Mouse (Mus musculus) hindbrain, postnatal 0 days (tissue): ENCODE results near the gene Rnh1. TPM values are rescaled to one million over a fixed set of nuclear protein-coding genes. Genes with fewer than 3 reads are reported as not detected.

Experiments
- ATAC-seq: fragments of 200-750 bp; cut with Nextera tagmentation; 2 replicates; pipeline ENCODE4 v1.8.0; 2017; ENCODE audit warnings: mild to moderate bottlenecking, moderate TSS enrichment, moderate library complexity
- DNase-seq: peaks from one replicate; pipeline ENCODE4 v3.0.0-alpha.2; 2015; ENCODE audit warnings: low spot score
- H3K27ac ChIP-seq: fragments of 300-500 bp; sonication (generic); 2 replicates; pipeline ENCODE4 v1.5.1; 2014; ENCODE audit warnings: mild to moderate bottlenecking
- H3K27me3 ChIP-seq: fragments of 300-500 bp; sonication (generic); 2 replicates; pipeline ENCODE4 v1.6.1; 2014; ENCODE audit warnings: low read length, mixed read lengths; ENCODE audit not compliant: insufficient read depth
- H3K36me3 ChIP-seq: fragments of 300-500 bp; sonication (generic); 2 replicates; pipeline ENCODE4 v1.6.1; 2014; ENCODE audit warnings: low read length, mixed read lengths; ENCODE audit not compliant: insufficient read depth
- H3K4me1 ChIP-seq: fragments of 300-500 bp; sonication (generic); 2 replicates; pipeline ENCODE4 v1.6.1; 2014; ENCODE audit warnings: antibody characterized with exemption, low read length, mixed read lengths; ENCODE audit not compliant: insufficient read depth
- H3K4me2 ChIP-seq: fragments of 300-500 bp; sonication (generic); 2 replicates; pipeline ENCODE4 v1.6.1; 2014; ENCODE audit warnings: low read depth, mild to moderate bottlenecking, low read length, moderate library complexity, mixed read lengths
- H3K4me3 ChIP-seq: fragments of 300-500 bp; sonication (generic); 2 replicates; pipeline ENCODE4 v1.5.1; 2014; ENCODE audit warnings: low read length
- H3K9ac ChIP-seq: fragments of 300-500 bp; sonication (generic); replicated peaks from 2 replicates; pipeline ENCODE4 v1.6.1; 2014; ENCODE audit warnings: mild to moderate bottlenecking, low read length, moderate library complexity, mixed read lengths
- H3K9me3 ChIP-seq: fragments of 300-500 bp; sonication (generic); 2 replicates; pipeline ENCODE4 v1.6.1; 2016; ENCODE audit warnings: low read length, mixed read lengths
- CTCF ChIP-seq: IDR thresholded peaks from 2 replicates; pipeline ENCODE4 v1.5.1; 2016; ENCODE audit warnings: antibody characterized with exemption, control low read depth, low read depth
- WGBS: fragments of 180-500 bp; shearing (Covaris S2); extraction: QIAGEN DNeasy Blood & Tissue Kit; methylation state at CpG from one replicate; pipeline ENCODE4 v1.1.7; 2014; 5-methylcytosine and 5-hydroxymethylcytosine counted together
- microRNA counts: library from miRNA; unstranded; fragments of <30 nt; microRNA quantifications from one replicate; lab custom pipeline; 2015
- microRNA-seq, 2 experiments: library from miRNA; unstranded; fragments of <30 nt; microRNA quantifications; one replicate each; pipeline ENCODE4; 2016
- polyA plus RNA-seq: library from polyadenylated mRNA; unstranded; fragments of >200 nt; fragmentation: Nextera tagmentation; extraction: Ambion mirVana; gene quantifications from 2 replicates; pipeline ENCODE4 v1.2.1, GENCODE M21; 2015
- total RNA-seq: library from RNA; depleted of rRNA; stranded (reverse); fragments of >200 nt; gene quantifications from 2 replicates; pipeline ENCODE4 v1.2.3, GENCODE M21; 2014; rRNA removed

Gene Rnh1
- total and polyA plus RNA-seq, 2 experiments from 2014 or later, result 55.3 to 65.2 TPM

DNA sequence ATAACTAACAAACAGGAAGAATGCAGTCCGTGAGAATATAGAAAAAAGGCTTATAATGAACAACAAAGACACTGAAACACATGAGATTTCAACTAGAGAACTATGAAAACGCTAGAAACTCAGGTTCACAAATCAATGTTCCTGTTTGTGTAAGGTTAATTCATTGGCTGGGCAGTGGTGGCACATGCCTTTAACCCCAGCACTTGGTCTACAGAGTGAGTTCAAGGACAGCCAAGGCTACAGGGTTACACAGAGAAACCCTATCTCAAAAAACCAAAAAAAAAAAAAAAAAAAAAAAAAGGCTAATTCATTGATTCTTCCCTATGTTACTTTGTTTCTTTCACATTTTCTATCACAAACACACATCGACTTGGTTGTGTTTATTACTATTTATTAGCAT is 52.1 kb downstream of the Rnh1 start:
- H3K27ac ChIP-seq, result no peak overlapping the region
- TF ChIP-seq CTCF, result no peak
- ATAC-seq, result no peak
- no peaks in the 10 kb centered on the region for H3K9me3 ChIP-seq
- no peak for DNase-seq
- no peaks in the 10 kb centered on the region for H3K36me3 ChIP-seq
- no peak overlapping the region for H3K9ac ChIP-seq
- no peak overlapping the region for H3K4me3 ChIP-seq
- no peaks in the 10 kb centered on the region for H3K27me3 ChIP-seq
- H3K4me1 ChIP-seq, result no peaks in the 10 kb centered on the region
- no peak overlapping the region for H3K4me2 ChIP-seq
- WGBS, result 87% methylated on average over 3 of the region's 3 CpGs

DNA sequence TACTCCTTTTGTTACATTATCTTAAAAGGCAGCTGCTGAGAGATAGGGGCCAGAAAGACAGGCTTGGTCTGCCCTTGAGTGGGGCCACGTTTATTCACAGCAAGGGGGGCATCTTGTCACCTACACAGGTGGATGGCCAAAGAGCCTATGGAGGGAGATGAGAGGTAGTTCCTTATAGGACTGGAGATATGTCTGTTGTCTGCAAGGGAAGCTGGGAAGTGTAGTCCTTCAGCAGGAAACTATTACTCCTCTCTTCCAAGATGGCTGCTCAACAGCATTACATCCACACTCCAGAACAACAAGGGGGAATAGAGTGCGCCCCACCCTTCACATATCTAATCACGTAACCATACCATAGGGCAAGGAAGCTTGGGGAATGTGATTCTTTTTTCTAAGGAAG is 53.2 kb downstream of the Rnh1 start:
- peak; percentile 5 for DNase-seq
- ATAC-seq, result no peak
- WGBS, result 71% methylated on average over 3 of the region's 3 CpGs
- no peaks in the 10 kb centered on the region for H3K27me3 ChIP-seq
- TF ChIP-seq CTCF, result no peak
- no peak overlapping the region for H3K4me3 ChIP-seq
- H3K27ac ChIP-seq, result no peak overlapping the region
- no peaks in the 10 kb centered on the region for H3K4me1 ChIP-seq
- no peaks in the 10 kb centered on the region for H3K36me3 ChIP-seq
- no peak overlapping the region for H3K4me2 ChIP-seq
- no peak overlapping the region for H3K9ac ChIP-seq
- H3K9me3 ChIP-seq, result no peaks in the 10 kb centered on the region

DNA sequence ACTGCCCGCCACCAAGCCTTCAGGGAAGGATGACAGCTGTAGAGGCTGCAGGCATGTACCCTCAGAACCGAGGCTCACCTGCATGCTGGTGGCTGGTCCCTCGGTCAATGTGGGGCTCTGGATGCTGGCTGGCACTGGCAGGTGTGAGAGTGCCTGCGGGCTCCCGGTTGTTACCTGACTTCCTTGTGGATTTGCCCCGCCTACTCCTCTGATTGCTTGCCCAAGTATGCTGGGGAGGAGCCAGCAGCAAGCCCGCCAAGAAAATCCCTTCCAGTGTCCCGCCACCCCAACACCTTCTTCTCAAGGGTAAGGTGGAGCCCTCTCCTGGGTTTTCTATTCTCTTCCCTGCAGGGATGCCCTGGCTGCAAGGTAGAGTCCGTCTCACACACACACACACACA is 55.0 kb downstream of the Rnh1 start, which contains the start of gene Ano9:
Gene Ano9, minus strand, starts transcription at position 171 of the 400 bp plus-strand sequence.
- 24% methylated on average over 9 of the region's 9 CpGs for WGBS

DNA sequence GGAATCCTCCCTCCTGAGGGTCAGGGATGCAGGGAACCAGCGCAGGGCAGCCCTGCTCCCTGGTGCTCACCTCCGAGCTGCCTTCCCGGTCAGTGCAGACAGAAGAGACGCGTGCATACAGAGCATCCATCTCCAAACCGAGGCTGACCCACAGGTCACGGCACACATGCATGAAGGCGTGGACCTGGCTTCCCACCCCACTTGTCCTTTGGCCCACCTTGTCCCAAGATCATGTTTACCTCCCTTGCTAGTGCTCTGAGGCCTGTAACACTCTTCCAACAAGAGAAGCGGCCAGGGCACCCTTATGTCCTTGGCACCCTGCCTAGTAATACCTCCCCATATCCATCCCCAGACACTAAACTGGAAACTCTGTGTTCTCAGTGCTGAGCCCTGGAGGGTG is 56.8 kb downstream of the Rnh1 start:
- Histone ChIP-seq H3K9me3 (no peaks in the 10 kb centered on the region), H3K9ac (no peak overlapping the region), H3K36me3 (no peaks in the 10 kb centered on the region), H3K27me3 (no peaks in the 10 kb centered on the region), H3K4me1 (no peaks in the 10 kb centered on the region), H3K4me2 (no peak overlapping the region), H3K27ac (no peak overlapping the region), H3K4me3 (no peak overlapping the region)
- TF ChIP-seq CTCF, result no peak
- no peak for DNase-seq
- WGBS, result 83% methylated on average over 9 of the region's 9 CpGs
- no peak for ATAC-seq

More for the DNA sequence above, 55.0 kb downstream of the Rnh1 start, which contains the start of gene Ano9:
- TF ChIP-seq CTCF, result no peak
- H3K36me3 ChIP-seq, result no peaks in the 10 kb centered on the region
- no peak within 1 kb of the TSS for H3K9ac ChIP-seq
- H3K9me3 ChIP-seq, result no peaks in the 10 kb centered on the region
- H3K4me3 ChIP-seq, result no peak within 1 kb of the TSS
- H3K4me1 ChIP-seq, result no peaks in the 10 kb centered on the region
- H3K27ac ChIP-seq, result no peak within 1 kb of the TSS
- DNase-seq, result no peak
- no peak within 1 kb of the TSS for H3K4me2 ChIP-seq
- no peaks in the 10 kb centered on the region for H3K27me3 ChIP-seq
- ATAC-seq, result no peak

MicroRNA genes within 50 kb of the gene (microRNA counts, 519-probe panel; counts per million panel counts)
- microRNA mmu-miR-210 (lab: Ali Mortazavi, UCI), result 3,225 counts per million, percentile 53 among the panel's probes with 10 or more counts

Small RNAs within 50 kb of the gene (microRNA-seq; reads per million reads assigned to microRNA genes)
- 491 to 596 reads per million in 2 experiments for gene Mir210

Other genes with a start within 250 kb of the Rnh1 start
- 16.3 and 16.6 TPM in 2 replicates for gene Pgghg, start 231.5 kb downstream of the Rnh1 start, total RNA-seq
- 6.7 and 7.5 TPM in 2 replicates for gene Pgghg, start 231.5 kb downstream of the Rnh1 start, polyA plus RNA-seq
- not detected in 2 replicates for gene Ifitm5, start 222.6 kb downstream of the Rnh1 start, total RNA-seq
- 0.39 TPM in 1 of 2 replicates, not detected in the other for gene Ifitm5, start 222.6 kb downstream of the Rnh1 start, polyA plus RNA-seq
- not detected in 2 replicates for gene Gm45717, start 216.9 kb downstream of the Rnh1 start, total RNA-seq
- gene Gm45717, start 216.9 kb downstream of the Rnh1 start, polyA plus RNA-seq, result 0.38 TPM in 1 of 2 replicates, not detected in the other
- 79.3 and 82.4 TPM in 2 replicates for gene Ifitm2, start 216.9 kb downstream of the Rnh1 start, total RNA-seq
- gene Ifitm2, start 216.9 kb downstream of the Rnh1 start, polyA plus RNA-seq, result 269 and 281 TPM in 2 replicates
- gene Ifitm1, start 205.6 kb downstream of the Rnh1 start, total RNA-seq, result 16.5 and 39.5 TPM in 2 replicates
- 22.4 and 24.0 TPM in 2 replicates for gene Ifitm1, start 205.6 kb downstream of the Rnh1 start, polyA plus RNA-seq
- 29.3 and 41.7 TPM in 2 replicates for gene Ifitm3, start 162.1 kb downstream of the Rnh1 start, total RNA-seq
- gene Ifitm3, start 162.1 kb downstream of the Rnh1 start, polyA plus RNA-seq, result 92.8 and 93.3 TPM in 2 replicates
- 0.37 and 0.50 TPM in 2 replicates for gene Ifitm6, start 154.9 kb downstream of the Rnh1 start, total RNA-seq
- 0.67 and 0.69 TPM in 2 replicates for gene Ifitm6, start 154.9 kb downstream of the Rnh1 start, polyA plus RNA-seq
- gene Gm17387, start 143.7 kb downstream of the Rnh1 start, total RNA-seq, result not detected in 2 replicates
- gene Gm17387, start 143.7 kb downstream of the Rnh1 start, polyA plus RNA-seq, result not detected in 2 replicates
- gene B4galnt4, start 111.8 kb downstream of the Rnh1 start, total RNA-seq, result 115 and 124 TPM in 2 replicates
- gene B4galnt4, start 111.8 kb downstream of the Rnh1 start, polyA plus RNA-seq, result 41.8 and 46.2 TPM in 2 replicates
- gene Pkp3, start 94.6 kb downstream of the Rnh1 start, total RNA-seq, result 0.58 TPM in 1 of 2 replicates, not detected in the other
- gene Pkp3, start 94.6 kb downstream of the Rnh1 start, polyA plus RNA-seq, result 0.29 TPM in 1 of 2 replicates, not detected in the other
- 1.2 and 19.5 TPM in 2 replicates for gene Sigirr, start 72.3 kb downstream of the Rnh1 start, total RNA-seq
- 2.4 and 2.6 TPM in 2 replicates for gene Sigirr, start 72.3 kb downstream of the Rnh1 start, polyA plus RNA-seq
- gene Ano9, start 55.1 kb downstream of the Rnh1 start, total RNA-seq, result 0.25 and 2.1 TPM in 2 replicates
- 0.45 and 0.66 TPM in 2 replicates for gene Ano9, start 55.1 kb downstream of the Rnh1 start, polyA plus RNA-seq
- gene Ptdss2, start 50.5 kb downstream of the Rnh1 start, total RNA-seq, result 13.6 and 25.6 TPM in 2 replicates
- 96.1 and 96.8 TPM in 2 replicates for gene Ptdss2, start 50.5 kb downstream of the Rnh1 start, polyA plus RNA-seq
- 115 and 120 TPM in 2 replicates for gene Hras, start 21.1 kb upstream of the Rnh1 start, total RNA-seq
- 189 and 204 TPM in 2 replicates for gene Hras, start 21.1 kb upstream of the Rnh1 start, polyA plus RNA-seq
- gene Lrrc56, start 21.3 kb upstream of the Rnh1 start, total RNA-seq, result 9.5 and 19.7 TPM in 2 replicates
- 5.7 and 7.2 TPM in 2 replicates for gene Lrrc56, start 21.3 kb upstream of the Rnh1 start, polyA plus RNA-seq
- gene Lmntd2, start 41.2 kb upstream of the Rnh1 start, total RNA-seq, result 0.14 TPM in 1 of 2 replicates, not detected in the other
- 0.29 and 0.40 TPM in 2 replicates for gene Lmntd2, start 41.2 kb upstream of the Rnh1 start, polyA plus RNA-seq
- gene Rassf7, start 43.0 kb upstream of the Rnh1 start, total RNA-seq, result 24.5 and 35.7 TPM in 2 replicates
- gene Rassf7, start 43.0 kb upstream of the Rnh1 start, polyA plus RNA-seq, result 19.6 and 23.3 TPM in 2 replicates
- 52.2 and 56.4 TPM in 2 replicates for gene Phrf1, start 55.9 kb upstream of the Rnh1 start, total RNA-seq
- gene Phrf1, start 55.9 kb upstream of the Rnh1 start, polyA plus RNA-seq, result 35.6 and 38.0 TPM in 2 replicates
- 3.9 and 7.0 TPM in 2 replicates for gene Irf7, start 93.6 kb upstream of the Rnh1 start, total RNA-seq
- gene Irf7, start 93.6 kb upstream of the Rnh1 start, polyA plus RNA-seq, result 3.3 and 5.5 TPM in 2 replicates
- not detected in 2 replicates for gene Cdhr5, start 103.9 kb upstream of the Rnh1 start, total RNA-seq
- 0.23 TPM in 1 of 2 replicates, not detected in the other for gene Cdhr5, start 103.9 kb upstream of the Rnh1 start, polyA plus RNA-seq
- 3.7 TPM in 1 of 2 replicates, not detected in the other for gene Sct, start 106.3 kb upstream of the Rnh1 start, total RNA-seq
- 7.6 and 9.9 TPM in 2 replicates for gene Sct, start 106.3 kb upstream of the Rnh1 start, polyA plus RNA-seq
- gene Drd4, start 119.1 kb upstream of the Rnh1 start, total RNA-seq, result 0.54 and 0.94 TPM in 2 replicates
- 0.73 and 0.79 TPM in 2 replicates for gene Drd4, start 119.1 kb upstream of the Rnh1 start, polyA plus RNA-seq
- gene Deaf1, start 154.8 kb upstream of the Rnh1 start, total RNA-seq, result 218 and 220 TPM in 2 replicates
- gene Deaf1, start 154.8 kb upstream of the Rnh1 start, polyA plus RNA-seq, result 200 and 237 TPM in 2 replicates
- gene Tmem80, start 154.9 kb upstream of the Rnh1 start, total RNA-seq, result 31.6 and 36.4 TPM in 2 replicates
- 42.0 and 44.9 TPM in 2 replicates for gene Tmem80, start 154.9 kb upstream of the Rnh1 start, polyA plus RNA-seq
- 1.6 and 3.9 TPM in 2 replicates for gene Eps8l2, start 166.0 kb upstream of the Rnh1 start, total RNA-seq
- 1.5 and 2.4 TPM in 2 replicates for gene Eps8l2, start 166.0 kb upstream of the Rnh1 start, polyA plus RNA-seq
- 156 and 200 TPM in 2 replicates for gene Taldo1, start 219.3 kb upstream of the Rnh1 start, total RNA-seq
- gene Taldo1, start 219.3 kb upstream of the Rnh1 start, polyA plus RNA-seq, result 252 and 258 TPM in 2 replicates
- 61.2 and 74.4 TPM in 2 replicates for gene Gatd1, start 241.3 kb upstream of the Rnh1 start, total RNA-seq
- gene Gatd1, start 241.3 kb upstream of the Rnh1 start, polyA plus RNA-seq, result 46.9 and 49.4 TPM in 2 replicates